ENCODE assay signal across 19 mouse cellular contexts in genomic region chr15:84116466-84116865, GRCm38 (mm10). TPM values are rescaled to one million over a fixed set of nuclear protein-coding genes. Genes with fewer than 3 reads are reported as not detected.
"Had no signal": no experiment of that assay in that cellular context is flagged by ENCODE, and none has a peak within 500 bp of the region (broad histone marks: within the 10 kb centered on the region; RNA-seq: fewer than 3 reads in every experiment).

No protein-coding gene starts in this region.

- DNase-seq: liver, postnatal 0 days; lung, adult 2 months; thymus, adult 2 months; thymus, postnatal 14 days; thymus, postnatal 36 days had no signal

- H3K4me3 ChIP-seq: liver, embryonic 15.5 days; lung, embryonic 15.5 days; megakaryocyte, embryonic 14.5 days; midbrain, embryonic 12.5 days; midbrain, embryonic 15.5 days; neural tube, embryonic 12.5 days; stomach, embryonic 15.5 days had no signal

- H3K4me2 ChIP-seq: liver, embryonic 15.5 days; lung, embryonic 15.5 days; midbrain, embryonic 12.5 days; midbrain, embryonic 15.5 days; neural tube, embryonic 12.5 days; stomach, embryonic 15.5 days had no signal

- H3K36me3 ChIP-seq: liver, embryonic 15.5 days; lung, embryonic 15.5 days; midbrain, embryonic 12.5 days; midbrain, embryonic 15.5 days; neural tube, embryonic 12.5 days; stomach, embryonic 15.5 days had no signal

- ATAC-seq: liver, postnatal 0 days; lung, postnatal 0 days; midbrain, embryonic 15.5 days had no signal

- H3K9ac ChIP-seq: liver, embryonic 15.5 days; liver, postnatal 0 days; lung, embryonic 15.5 days; midbrain, embryonic 12.5 days; midbrain, embryonic 15.5 days; neural tube, embryonic 12.5 days; stomach, embryonic 15.5 days had no signal

- H3K9me3 ChIP-seq: liver, embryonic 15.5 days; lung, embryonic 15.5 days; midbrain, embryonic 12.5 days; midbrain, embryonic 15.5 days; neural tube, embryonic 12.5 days; stomach, embryonic 15.5 days had no signal

- H3K27ac ChIP-seq: liver, embryonic 15.5 days; lung, embryonic 15.5 days; macrophage; midbrain, embryonic 12.5 days; midbrain, embryonic 15.5 days; neural tube, embryonic 12.5 days; stomach, embryonic 15.5 days; stomach, postnatal 0 days had no signal

- H3K4me1 ChIP-seq: liver, embryonic 15.5 days; lung, embryonic 15.5 days; midbrain, embryonic 12.5 days; midbrain, embryonic 15.5 days; neural tube, embryonic 12.5 days; stomach, embryonic 15.5 days had no signal

- H3K27me3 ChIP-seq: liver, embryonic 15.5 days; lung, embryonic 15.5 days; midbrain, embryonic 15.5 days; neural tube, embryonic 12.5 days; stomach, embryonic 15.5 days had no signal

RNA-seq across cellular contexts. Expression of gene Pnpla5, which starts 6.5 kb away (rescaled TPM):
- polyA plus RNA-seq: liver, embryonic 15.5 days; lung, embryonic 15.5 days; lung, postnatal 0 days; macrophage; midbrain, embryonic 12.5 days; midbrain, embryonic 15.5 days; midbrain, postnatal 0 days; neural tube, embryonic 12.5 days; neural tube, embryonic 14.5 days; spleen, adult 2 months; stomach, embryonic 15.5 days; stomach, postnatal 0 days; testis, adult 2 months had no signal

RNA-seq across cellular contexts. Expression of gene Sult4a1, which starts 10.9 kb away (rescaled TPM):
- polyA plus RNA-seq: liver, postnatal 0 days; macrophage had no signal

RNA-seq across cellular contexts. Expression of gene Pnpla3, which starts 51.2 kb away (rescaled TPM):
- polyA plus RNA-seq: macrophage had no signal

RNA-seq across cellular contexts. Expression of gene Efcab6, which starts 51.3 kb away (rescaled TPM):
- polyA plus RNA-seq: liver, embryonic 15.5 days; liver, postnatal 0 days; macrophage; midbrain, embryonic 12.5 days; spleen, adult 2 months had no signal
